Mouse (Mus musculus): Measurements from ENCODE around the gene Lamp1. TPM values are rescaled to one million over a fixed set of nuclear protein-coding genes. Genes with fewer than 3 reads are reported as not detected.

Gene Lamp1
- polyA plus RNA-seq, 1 experiment = 531 TPM

GRCm38 (mm10) chr8:13163563-13163962 is 4.6 kb downstream of the Lamp1 start:
- Histone ChIP-seq H3K36me3 (ENCODE audit: control insufficient read depth, insufficient read depth) (peaks cover 26% of the 10 kb centered on the region), H3K27me3 (ENCODE audit: control insufficient read depth, insufficient read depth, insufficient read length) (no peaks in the 10 kb centered on the region), H3K4me3 (no peak overlapping the region), H3K79me2 (ENCODE audit: control insufficient read depth, insufficient read depth) (peaks cover 83% of the 10 kb centered on the region), H3K4me2 (ENCODE audit: low read depth) (no peak overlapping the region), H3ac (ENCODE audit: control insufficient read depth, insufficient read length) (no peak overlapping the region)
- no peak for TF ChIP-seq SRF (IDR thresholded peaks at IDR 0.05; ENCODE audit: control insufficient read depth, insufficient read length, low read depth)
- no peak for TF ChIP-seq USF1 (IDR thresholded peaks at IDR 0.05; ENCODE audit: low read depth)
- no peak for TF ChIP-seq TCF12 (IDR thresholded peaks at IDR 0.05; ENCODE audit: insufficient read depth, poor library complexity, severe bottlenecking)
- TF ChIP-seq TCF3 (IDR thresholded peaks at IDR 0.05; ENCODE audit: insufficient read length, low read depth) = no peak
- TF ChIP-seq MAX (IDR thresholded peaks at IDR 0.05; ENCODE audit: low read depth) = no peak
- TF ChIP-seq POLR2A (IDR thresholded peaks at IDR 0.05; ENCODE audit: insufficient read length, low read depth) = no peak
- TF ChIP-seq MYOD1 (IDR thresholded peaks at IDR 0.05; ENCODE audit: control insufficient read depth in 1 of 3, insufficient read length in 2 of 3, low read depth in 2 of 3) = no peak

GRCm38 (mm10) chr8:13164361-13164760 is 5.4 kb downstream of the Lamp1 start:
- no peak overlapping the region for H3ac ChIP-seq (ENCODE audit: control insufficient read depth, insufficient read length)
- peaks cover 81% of the 10 kb centered on the region for H3K79me2 ChIP-seq (ENCODE audit: control insufficient read depth, insufficient read depth)
- H3K4me3 ChIP-seq = no peak overlapping the region
- TF ChIP-seq SRF (IDR thresholded peaks at IDR 0.05; ENCODE audit: control insufficient read depth, insufficient read length, low read depth) = no peak
- no peak for TF ChIP-seq TCF12 (IDR thresholded peaks at IDR 0.05; ENCODE audit: insufficient read depth, poor library complexity, severe bottlenecking)
- no peak for TF ChIP-seq POLR2A (IDR thresholded peaks at IDR 0.05; ENCODE audit: insufficient read length, low read depth)
- TF ChIP-seq MAX (IDR thresholded peaks at IDR 0.05; ENCODE audit: low read depth) = no peak
- no peak for TF ChIP-seq MYOD1 (IDR thresholded peaks at IDR 0.05; ENCODE audit: control insufficient read depth in 1 of 3, insufficient read length in 2 of 3, low read depth in 2 of 3)
- no peak for TF ChIP-seq POLR2AphosphoS2 (IDR thresholded peaks at IDR 0.05; ENCODE audit: insufficient read length, low read depth)
- no peak for TF ChIP-seq E2F4 (IDR thresholded peaks at IDR 0.05; ENCODE audit: insufficient read depth)
- TF ChIP-seq MYOG (IDR thresholded peaks at IDR 0.05; ENCODE audit: control insufficient read depth in 1 of 3, insufficient read depth in 1 of 3, insufficient read length in 2 of 3, low read depth in 2 of 3) = no peak
- TF ChIP-seq CEBPB (IDR thresholded peaks at IDR 0.05; ENCODE audit: insufficient read depth, poor library complexity, severe bottlenecking) = no peak
- peaks cover 34% of the 10 kb centered on the region for H3K36me3 ChIP-seq (ENCODE audit: control insufficient read depth, insufficient read depth)
- H3K27me3 ChIP-seq (ENCODE audit: control insufficient read depth, insufficient read depth, insufficient read length) = no peaks in the 10 kb centered on the region
- no peak overlapping the region for H3K4me2 ChIP-seq (ENCODE audit: low read depth)

DNA sequence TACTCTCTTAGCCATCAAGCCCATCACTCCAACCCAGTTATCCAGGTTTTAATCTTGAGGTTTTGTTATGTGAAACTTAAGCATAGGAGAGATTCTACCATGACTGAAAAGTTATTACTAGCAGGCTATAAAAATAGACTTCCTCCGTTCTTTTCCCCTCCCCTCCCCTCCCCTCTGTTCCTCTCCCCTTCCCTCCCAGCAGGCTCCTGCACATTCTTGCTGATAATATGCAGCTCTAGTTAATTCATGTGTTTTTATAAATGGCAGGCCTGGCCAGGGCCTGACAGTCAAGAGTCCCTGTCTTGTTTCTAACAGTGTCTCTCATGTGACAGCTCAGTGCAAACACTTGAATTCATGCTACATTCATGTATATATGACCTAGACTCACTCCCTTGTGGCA is 11.5 kb downstream of the Lamp1 start:
- no peak overlapping the region for H3K4me3 ChIP-seq
- H3K27me3 ChIP-seq (ENCODE audit: control insufficient read depth, insufficient read depth, insufficient read length) = no peaks in the 10 kb centered on the region
- peaks cover 25% of the 10 kb centered on the region for H3K79me2 ChIP-seq (ENCODE audit: control insufficient read depth, insufficient read depth)
- H3ac ChIP-seq (ENCODE audit: control insufficient read depth, insufficient read length) = no peak overlapping the region
- peaks cover 79% of the 10 kb centered on the region for H3K36me3 ChIP-seq (ENCODE audit: control insufficient read depth, insufficient read depth)
- no peak overlapping the region for H3K4me2 ChIP-seq (ENCODE audit: low read depth)
- TF ChIP-seq CEBPB (IDR thresholded peaks at IDR 0.05; ENCODE audit: insufficient read depth, poor library complexity, severe bottlenecking) (no peak), USF1 (IDR thresholded peaks at IDR 0.05; ENCODE audit: low read depth) (no peak), MYOG (IDR thresholded peaks at IDR 0.05; ENCODE audit: control insufficient read depth in 1 of 3, insufficient read depth in 1 of 3, insufficient read length in 2 of 3, low read depth in 2 of 3) (no peak), TCF12 (IDR thresholded peaks at IDR 0.05; ENCODE audit: insufficient read depth, poor library complexity, severe bottlenecking) (no peak), MYOD1 (IDR thresholded peaks at IDR 0.05; ENCODE audit: control insufficient read depth in 1 of 3, insufficient read length in 2 of 3, low read depth in 2 of 3) (no peak), TCF3 (IDR thresholded peaks at IDR 0.05; ENCODE audit: insufficient read length, low read depth) (no peak), MAX (IDR thresholded peaks at IDR 0.05; ENCODE audit: low read depth) (no peak), SRF (IDR thresholded peaks at IDR 0.05; ENCODE audit: control insufficient read depth, insufficient read length, low read depth) (no peak), E2F4 (IDR thresholded peaks at IDR 0.05; ENCODE audit: insufficient read depth) (no peak), POLR2A (IDR thresholded peaks at IDR 0.05; ENCODE audit: insufficient read length, low read depth) (no peak), REST (IDR thresholded peaks at IDR 0.05; ENCODE audit: insufficient read depth, insufficient read length) (no peak), POLR2AphosphoS2 (IDR thresholded peaks at IDR 0.05; ENCODE audit: insufficient read length, low read depth) (no peak)

DNA sequence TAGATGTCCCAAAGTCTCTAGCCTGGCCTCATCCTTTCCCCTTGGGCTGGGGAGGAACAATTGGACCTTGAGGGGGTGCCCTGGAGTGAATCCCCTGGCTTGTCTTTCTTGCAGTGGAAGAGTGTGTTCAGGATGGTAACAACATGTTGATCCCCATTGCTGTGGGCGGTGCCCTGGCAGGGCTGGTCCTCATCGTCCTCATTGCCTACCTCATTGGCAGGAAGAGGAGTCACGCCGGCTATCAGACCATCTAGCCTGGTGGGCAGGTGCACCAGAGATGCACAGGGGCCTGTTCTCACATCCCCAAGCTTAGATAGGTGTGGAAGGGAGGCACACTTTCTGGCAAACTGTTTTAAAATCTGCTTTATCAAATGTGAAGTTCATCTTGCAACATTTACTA is 15.3 kb downstream of the Lamp1 start:
- TF ChIP-seq POLR2AphosphoS2 (IDR thresholded peaks at IDR 0.05; ENCODE audit: insufficient read length, low read depth) (peak; percentile 85), MYOD1 (IDR thresholded peaks at IDR 0.05; ENCODE audit: control insufficient read depth in 1 of 3, insufficient read length in 2 of 3, low read depth in 2 of 3) (no peak), CEBPB (IDR thresholded peaks at IDR 0.05; ENCODE audit: insufficient read depth, poor library complexity, severe bottlenecking) (no peak), REST (IDR thresholded peaks at IDR 0.05; ENCODE audit: insufficient read depth, insufficient read length) (no peak)
- Histone ChIP-seq H3K4me3 (no peak overlapping the region), H3K27me3 (ENCODE audit: control insufficient read depth, insufficient read depth, insufficient read length) (no peaks in the 10 kb centered on the region), H3K36me3 (ENCODE audit: control insufficient read depth, insufficient read depth) (peaks cover 69% of the 10 kb centered on the region), H3K4me2 (ENCODE audit: low read depth) (no peak overlapping the region), H3ac (ENCODE audit: control insufficient read depth, insufficient read length) (no peak overlapping the region), H3K79me2 (ENCODE audit: control insufficient read depth, insufficient read depth) (peaks cover 5% of the 10 kb centered on the region)

DNA sequence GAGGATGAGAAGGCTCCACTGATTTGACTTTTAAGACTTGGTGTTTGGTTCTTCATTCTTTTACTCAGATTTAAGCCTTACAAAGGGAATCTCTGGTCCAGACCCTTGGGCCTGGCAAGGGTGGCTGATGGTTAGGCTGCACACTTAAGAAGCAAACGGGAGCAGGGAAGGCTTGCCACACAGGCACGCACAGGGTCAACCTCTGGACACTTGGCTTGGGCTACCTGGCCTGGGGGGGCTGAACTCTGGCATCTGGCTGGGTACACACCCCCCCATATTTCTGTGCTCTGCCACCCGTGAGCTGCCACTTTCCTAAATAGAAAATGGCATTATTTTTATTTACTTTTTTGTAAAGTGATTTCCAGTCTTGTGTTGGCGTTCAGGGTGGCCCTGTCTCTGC is 15.8 kb downstream of the Lamp1 start:
- H3K79me2 ChIP-seq (ENCODE audit: control insufficient read depth, insufficient read depth) = peaks cover 2% of the 10 kb centered on the region
- no peak overlapping the region for H3K4me2 ChIP-seq (ENCODE audit: low read depth)
- H3K36me3 ChIP-seq (ENCODE audit: control insufficient read depth, insufficient read depth) = peaks cover 66% of the 10 kb centered on the region
- no peak for TF ChIP-seq MAX (IDR thresholded peaks at IDR 0.05; ENCODE audit: low read depth)
- TF ChIP-seq E2F4 (IDR thresholded peaks at IDR 0.05; ENCODE audit: insufficient read depth) = no peak
- no peak for TF ChIP-seq TCF12 (IDR thresholded peaks at IDR 0.05; ENCODE audit: insufficient read depth, poor library complexity, severe bottlenecking)
- TF ChIP-seq MYOG (IDR thresholded peaks at IDR 0.05; ENCODE audit: control insufficient read depth in 1 of 3, insufficient read depth in 1 of 3, insufficient read length in 2 of 3, low read depth in 2 of 3) = no peak
- TF ChIP-seq POLR2AphosphoS2 (IDR thresholded peaks at IDR 0.05; ENCODE audit: insufficient read length, low read depth) = peak; percentile 87
- TF ChIP-seq REST (IDR thresholded peaks at IDR 0.05; ENCODE audit: insufficient read depth, insufficient read length) = no peak
- no peak for TF ChIP-seq TCF3 (IDR thresholded peaks at IDR 0.05; ENCODE audit: insufficient read length, low read depth)
- TF ChIP-seq CEBPB (IDR thresholded peaks at IDR 0.05; ENCODE audit: insufficient read depth, poor library complexity, severe bottlenecking) = no peak
- TF ChIP-seq USF1 (IDR thresholded peaks at IDR 0.05; ENCODE audit: low read depth) = no peak
- TF ChIP-seq POLR2A (IDR thresholded peaks at IDR 0.05; ENCODE audit: insufficient read length, low read depth) = peak; percentile 23
- TF ChIP-seq SRF (IDR thresholded peaks at IDR 0.05; ENCODE audit: control insufficient read depth, insufficient read length, low read depth) = no peak
- no peak for TF ChIP-seq MYOD1 (IDR thresholded peaks at IDR 0.05; ENCODE audit: control insufficient read depth in 1 of 3, insufficient read length in 2 of 3, low read depth in 2 of 3)
- H3ac ChIP-seq (ENCODE audit: control insufficient read depth, insufficient read length) = no peak overlapping the region
- H3K27me3 ChIP-seq (ENCODE audit: control insufficient read depth, insufficient read depth, insufficient read length) = no peaks in the 10 kb centered on the region
- no peak overlapping the region for H3K4me3 ChIP-seq
